Mouse (Mus musculus): Measurements from ENCODE around the gene Otulinl. TPM values are rescaled to one million over a fixed set of nuclear protein-coding genes. Genes with fewer than 3 reads are reported as not detected.

Otulinl gene
- polyA plus RNA-seq, 1 experiment = 0.06 TPM

DNA sequence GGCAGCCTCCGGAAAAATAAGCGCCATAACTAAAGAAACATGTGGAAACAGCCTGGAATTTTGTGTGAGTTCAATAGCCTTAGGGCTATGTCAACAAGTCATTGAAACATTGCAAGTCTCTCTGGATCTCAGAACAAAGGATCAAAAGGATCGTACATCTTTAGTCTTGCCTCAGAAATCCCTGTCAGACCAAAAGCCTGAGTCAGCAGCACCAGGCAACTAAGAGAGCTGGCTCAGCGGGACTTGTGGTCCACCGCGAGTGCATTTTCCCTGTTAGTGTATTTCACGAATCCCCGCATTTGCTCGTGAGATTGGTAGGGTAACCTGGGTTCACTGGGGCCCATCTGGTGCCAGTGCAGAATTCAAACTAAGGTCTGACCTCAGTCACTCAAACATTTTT lies 1.2 kb upstream of the Otulinl start:
- H3K36me3 ChIP-seq (ENCODE audit: control insufficient read depth, insufficient read depth) = no peaks in the 10 kb centered on the region
- no peaks in the 10 kb centered on the region for H3K79me2 ChIP-seq (ENCODE audit: control insufficient read depth, insufficient read depth)
- no peak overlapping the region for H3ac ChIP-seq (ENCODE audit: control insufficient read depth, insufficient read length)
- no peak for TF ChIP-seq MYOD1 (IDR thresholded peaks at IDR 0.05; ENCODE audit: control insufficient read depth in 1 of 3, insufficient read length in 2 of 3, low read depth in 2 of 3)
- no peak for TF ChIP-seq SRF (IDR thresholded peaks at IDR 0.05; ENCODE audit: control insufficient read depth, insufficient read length, low read depth)
- no peak for TF ChIP-seq TCF12 (IDR thresholded peaks at IDR 0.05; ENCODE audit: insufficient read depth, poor library complexity, severe bottlenecking)
- TF ChIP-seq TCF3 (IDR thresholded peaks at IDR 0.05; ENCODE audit: insufficient read length, low read depth) = no peak
- TF ChIP-seq POLR2AphosphoS2 (IDR thresholded peaks at IDR 0.05; ENCODE audit: insufficient read length, low read depth) = no peak
- no peak for TF ChIP-seq CEBPB (IDR thresholded peaks at IDR 0.05; ENCODE audit: insufficient read depth, poor library complexity, severe bottlenecking)
- TF ChIP-seq E2F4 (IDR thresholded peaks at IDR 0.05; ENCODE audit: insufficient read depth) = no peak
- no peak for TF ChIP-seq MYOG (IDR thresholded peaks at IDR 0.05; ENCODE audit: control insufficient read depth in 1 of 3, insufficient read depth in 1 of 3, insufficient read length in 2 of 3, low read depth in 2 of 3)
- no peak for TF ChIP-seq REST (IDR thresholded peaks at IDR 0.05; ENCODE audit: insufficient read depth, insufficient read length)
- no peak for TF ChIP-seq MAX (IDR thresholded peaks at IDR 0.05; ENCODE audit: low read depth)
- no peak for TF ChIP-seq POLR2A (IDR thresholded peaks at IDR 0.05; ENCODE audit: insufficient read length, low read depth)
- TF ChIP-seq USF1 (IDR thresholded peaks at IDR 0.05; ENCODE audit: low read depth) = no peak
- H3K4me3 ChIP-seq = no peak overlapping the region
- H3K4me2 ChIP-seq (ENCODE audit: low read depth) = no peak overlapping the region
- peaks cover 27% of the 10 kb centered on the region for H3K27me3 ChIP-seq (ENCODE audit: control insufficient read depth, insufficient read depth, insufficient read length)

DNA sequence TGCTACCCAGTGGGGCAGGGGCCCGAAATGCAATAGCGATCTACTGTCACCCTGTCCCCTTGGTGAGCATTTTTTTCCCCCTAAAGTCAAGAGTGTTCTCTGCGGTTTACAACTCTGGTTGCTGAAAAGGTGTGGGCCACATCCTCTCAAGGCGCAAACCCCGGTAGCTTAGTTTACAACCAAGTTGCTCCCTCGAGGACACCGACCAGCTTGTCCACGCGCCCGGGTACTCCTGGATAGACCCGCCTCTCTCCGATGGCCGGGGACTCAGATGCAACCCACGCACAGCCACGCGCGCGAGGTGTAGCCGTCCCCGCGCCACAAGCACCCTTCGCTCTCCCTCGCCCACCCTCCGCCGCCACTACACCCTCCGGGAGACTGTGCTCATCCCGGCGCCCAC lies 382 bp downstream of the Otulinl start:
- H3ac ChIP-seq (ENCODE audit: control insufficient read depth, insufficient read length) = peak overlapping the region; percentile 11
- no peaks in the 10 kb centered on the region for H3K36me3 ChIP-seq (ENCODE audit: control insufficient read depth, insufficient read depth)
- H3K79me2 ChIP-seq (ENCODE audit: control insufficient read depth, insufficient read depth) = no peaks in the 10 kb centered on the region
- peak overlapping the region; percentile 99 for H3K4me2 ChIP-seq (ENCODE audit: low read depth)
- H3K4me3 ChIP-seq = peak overlapping the region; percentile 14
- H3K27me3 ChIP-seq (ENCODE audit: control insufficient read depth, insufficient read depth, insufficient read length) = peaks cover 37% of the 10 kb centered on the region
- TF ChIP-seq MAX (IDR thresholded peaks at IDR 0.05; ENCODE audit: low read depth) (no peak), POLR2AphosphoS2 (IDR thresholded peaks at IDR 0.05; ENCODE audit: insufficient read length, low read depth) (no peak), MYOD1 (IDR thresholded peaks at IDR 0.05; ENCODE audit: control insufficient read depth in 1 of 3, insufficient read length in 2 of 3, low read depth in 2 of 3) (no peak), CEBPB (IDR thresholded peaks at IDR 0.05; ENCODE audit: insufficient read depth, poor library complexity, severe bottlenecking) (no peak), SRF (IDR thresholded peaks at IDR 0.05; ENCODE audit: control insufficient read depth, insufficient read length, low read depth) (no peak), TCF3 (IDR thresholded peaks at IDR 0.05; ENCODE audit: insufficient read length, low read depth) (no peak), USF1 (IDR thresholded peaks at IDR 0.05; ENCODE audit: low read depth) (no peak), MYOG (IDR thresholded peaks at IDR 0.05; ENCODE audit: control insufficient read depth in 1 of 3, insufficient read depth in 1 of 3, insufficient read length in 2 of 3, low read depth in 2 of 3) (no peak), TCF12 (IDR thresholded peaks at IDR 0.05; ENCODE audit: insufficient read depth, poor library complexity, severe bottlenecking) (no peak), REST (IDR thresholded peaks at IDR 0.05; ENCODE audit: insufficient read depth, insufficient read length) (no peak), E2F4 (IDR thresholded peaks at IDR 0.05; ENCODE audit: insufficient read depth) (no peak), POLR2A (IDR thresholded peaks at IDR 0.05; ENCODE audit: insufficient read length, low read depth) (no peak)

DNA sequence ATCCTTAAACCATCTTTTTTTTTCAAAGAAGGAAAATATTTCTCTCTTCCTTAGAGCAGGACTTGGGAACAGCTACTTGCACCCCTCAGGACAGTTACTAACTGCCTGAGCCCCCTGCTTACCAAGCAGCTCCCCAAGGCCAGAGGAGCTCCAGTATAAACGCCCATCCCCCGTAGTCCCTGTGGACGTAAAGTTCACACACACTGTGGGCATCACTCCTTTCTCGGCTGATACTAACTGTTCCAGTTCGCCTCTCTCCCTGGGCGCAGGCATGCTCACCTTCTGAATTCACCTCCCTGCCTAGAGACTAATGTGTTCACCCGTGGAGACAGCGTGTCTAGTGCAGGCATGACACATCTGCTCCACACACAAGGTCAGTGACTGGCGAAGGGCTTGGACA lies 2.9 kb downstream of the Otulinl start:
- Histone ChIP-seq H3K36me3 (ENCODE audit: control insufficient read depth, insufficient read depth) (no peaks in the 10 kb centered on the region), H3K79me2 (ENCODE audit: control insufficient read depth, insufficient read depth) (no peaks in the 10 kb centered on the region), H3K27me3 (ENCODE audit: control insufficient read depth, insufficient read depth, insufficient read length) (peaks cover 49% of the 10 kb centered on the region)

DNA sequence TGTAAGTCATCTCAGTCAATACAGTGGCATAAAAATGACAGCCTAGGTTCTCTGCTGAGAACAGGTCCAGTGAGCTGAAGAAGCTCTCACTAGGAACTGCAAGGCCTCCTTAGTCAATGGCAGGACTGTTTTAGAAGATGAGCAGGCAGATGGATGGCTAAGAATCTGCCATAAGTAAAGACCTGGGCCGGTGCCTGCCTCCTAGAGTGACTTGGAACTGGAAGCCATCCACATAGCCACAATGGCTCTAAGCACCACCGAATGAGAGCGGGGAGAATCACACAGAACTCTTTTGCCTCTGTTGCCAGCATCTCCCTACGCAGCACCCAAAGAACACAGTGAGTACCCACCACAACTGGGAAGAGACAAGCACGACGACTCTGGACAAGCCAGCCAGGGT lies 3.6 kb downstream of the Otulinl start:
- no peaks in the 10 kb centered on the region for H3K36me3 ChIP-seq (ENCODE audit: control insufficient read depth, insufficient read depth)
- H3K27me3 ChIP-seq (ENCODE audit: control insufficient read depth, insufficient read depth, insufficient read length) = peaks cover 49% of the 10 kb centered on the region
- no peak overlapping the region for H3K4me3 ChIP-seq
- TF ChIP-seq CEBPB (IDR thresholded peaks at IDR 0.05; ENCODE audit: insufficient read depth, poor library complexity, severe bottlenecking) = no peak
- no peak for TF ChIP-seq TCF12 (IDR thresholded peaks at IDR 0.05; ENCODE audit: insufficient read depth, poor library complexity, severe bottlenecking)
- TF ChIP-seq REST (IDR thresholded peaks at IDR 0.05; ENCODE audit: insufficient read depth, insufficient read length) = no peak
- no peak for TF ChIP-seq E2F4 (IDR thresholded peaks at IDR 0.05; ENCODE audit: insufficient read depth)
- TF ChIP-seq MAX (IDR thresholded peaks at IDR 0.05; ENCODE audit: low read depth) = no peak
- TF ChIP-seq MYOD1 (IDR thresholded peaks at IDR 0.05; ENCODE audit: control insufficient read depth in 1 of 3, insufficient read length in 2 of 3, low read depth in 2 of 3) = no peak
- TF ChIP-seq SRF (IDR thresholded peaks at IDR 0.05; ENCODE audit: control insufficient read depth, insufficient read length, low read depth) = no peak
- no peaks in the 10 kb centered on the region for H3K79me2 ChIP-seq (ENCODE audit: control insufficient read depth, insufficient read depth)
- no peak overlapping the region for H3K4me2 ChIP-seq (ENCODE audit: low read depth)
- no peak overlapping the region for H3ac ChIP-seq (ENCODE audit: control insufficient read depth, insufficient read length)

More for the DNA sequence above, 2.9 kb downstream of the Otulinl start:
- H3K4me3 ChIP-seq = no peak overlapping the region
- no peak for TF ChIP-seq E2F4 (IDR thresholded peaks at IDR 0.05; ENCODE audit: insufficient read depth)
- TF ChIP-seq MYOD1 (IDR thresholded peaks at IDR 0.05; ENCODE audit: control insufficient read depth in 1 of 3, insufficient read length in 2 of 3, low read depth in 2 of 3) = no peak
- TF ChIP-seq POLR2AphosphoS2 (IDR thresholded peaks at IDR 0.05; ENCODE audit: insufficient read length, low read depth) = no peak
- no peak for TF ChIP-seq TCF12 (IDR thresholded peaks at IDR 0.05; ENCODE audit: insufficient read depth, poor library complexity, severe bottlenecking)
- no peak for TF ChIP-seq REST (IDR thresholded peaks at IDR 0.05; ENCODE audit: insufficient read depth, insufficient read length)
- TF ChIP-seq USF1 (IDR thresholded peaks at IDR 0.05; ENCODE audit: low read depth) = no peak
- TF ChIP-seq POLR2A (IDR thresholded peaks at IDR 0.05; ENCODE audit: insufficient read length, low read depth) = no peak
- TF ChIP-seq SRF (IDR thresholded peaks at IDR 0.05; ENCODE audit: control insufficient read depth, insufficient read length, low read depth) = no peak
- no peak for TF ChIP-seq MYOG (IDR thresholded peaks at IDR 0.05; ENCODE audit: control insufficient read depth in 1 of 3, insufficient read depth in 1 of 3, insufficient read length in 2 of 3, low read depth in 2 of 3)
- TF ChIP-seq TCF3 (IDR thresholded peaks at IDR 0.05; ENCODE audit: insufficient read length, low read depth) = no peak
- no peak for TF ChIP-seq MAX (IDR thresholded peaks at IDR 0.05; ENCODE audit: low read depth)
- TF ChIP-seq CEBPB (IDR thresholded peaks at IDR 0.05; ENCODE audit: insufficient read depth, poor library complexity, severe bottlenecking) = no peak
- no peak overlapping the region for H3ac ChIP-seq (ENCODE audit: control insufficient read depth, insufficient read length)
- no peak overlapping the region for H3K4me2 ChIP-seq (ENCODE audit: low read depth)
